ENCODE assay signal across 14 mouse cellular contexts in the genomic region with DNA sequence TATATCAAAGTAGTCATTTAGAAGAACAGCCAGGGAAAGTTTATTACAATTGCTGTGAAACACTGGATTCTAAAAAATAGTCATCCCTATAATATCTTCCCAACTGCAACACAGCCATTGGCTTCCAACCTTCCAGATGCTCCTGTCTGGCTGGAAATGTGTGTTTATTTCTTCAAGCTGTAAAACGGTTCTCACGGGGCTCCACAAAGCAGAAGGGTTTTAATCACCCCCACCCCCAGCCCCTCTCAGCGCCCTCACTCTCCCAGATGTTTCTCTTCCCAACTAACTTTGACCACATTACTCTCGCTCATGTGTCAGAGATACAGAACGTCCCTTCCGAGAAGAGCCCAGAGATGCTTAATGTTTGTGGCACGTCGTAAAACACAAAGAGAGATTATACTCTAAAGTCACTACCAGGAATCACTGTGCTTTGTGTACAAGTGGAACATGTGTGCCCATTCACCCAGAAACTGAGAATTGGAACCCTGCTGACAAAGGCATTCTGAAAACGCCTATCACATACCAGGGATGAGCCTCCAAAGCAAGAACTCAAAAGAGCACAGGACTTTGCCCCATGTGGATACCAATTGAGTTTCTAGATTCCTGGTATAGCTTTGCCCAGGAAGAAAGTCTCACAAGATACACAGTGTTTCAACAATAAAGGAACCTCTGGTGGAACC. TPM values are rescaled to one million over a fixed set of nuclear protein-coding genes. Genes with fewer than 3 reads are reported as not detected.
DNase-seq lines count a peak whose midpoint lies in the region; ATAC-seq lines count a peak whose summit lies in the region.
"Had no signal": no experiment of that assay in that cellular context is flagged by ENCODE, and none has a peak within 500 bp of the region (broad histone marks: within the 10 kb centered on the region; RNA-seq: fewer than 3 reads in every experiment).

No protein-coding gene starts in this region.

- no peak overlapping the region for H3K4me2 ChIP-seq in heart, embryonic 11.5 days
- H3K4me2 ChIP-seq in intestine, embryonic 16.5 days (ENCODE audit: low read depth, low read length), result no peak overlapping the region
- H3K4me2 ChIP-seq: forebrain, embryonic 12.5 days had no signal

- WGBS in heart, embryonic 11.5 days (ENCODE audit: insufficient replicate concordance), result 48% methylated on average over 9 of the region's 9 CpGs
- 34% methylated on average over 9 of the region's 9 CpGs for WGBS in intestine, embryonic 16.5 days
- WGBS in limb, embryonic 10.5 days, result 42% methylated on average over 9 of the region's 9 CpGs

- no peak overlapping the region for H3K4me3 ChIP-seq in heart, embryonic 11.5 days (ENCODE audit: low read depth, low read length)
- H3K4me3 ChIP-seq in intestine, embryonic 16.5 days (ENCODE audit: low read length), result no peak overlapping the region
- no peak overlapping the region for H3K4me3 ChIP-seq in limb, embryonic 10.5 days
- H3K4me3 ChIP-seq: forebrain, embryonic 12.5 days; hindbrain, embryonic 10.5 days had no signal

- no peak for ATAC-seq in heart, embryonic 11.5 days (replicated peaks; ENCODE audit: insufficient number of reproducible peaks, low FRiP score, low TSS enrichment)
- no peak for ATAC-seq in intestine, embryonic 16.5 days
- ATAC-seq: liver, postnatal 0 days had no signal

- H3K9ac ChIP-seq in heart, embryonic 11.5 days (ENCODE audit: low read depth, low read length), result no peak overlapping the region
- H3K9ac ChIP-seq in intestine, embryonic 16.5 days (ENCODE audit: low read depth, low read length), result no peak overlapping the region
- H3K9ac ChIP-seq: forebrain, embryonic 12.5 days; liver, postnatal 0 days had no signal

- H3K27me3 ChIP-seq in heart, embryonic 11.5 days (ENCODE audit: control insufficient read depth, insufficient read depth, low read length), result no peaks in the 10 kb centered on the region
- H3K27me3 ChIP-seq in intestine, embryonic 16.5 days (replicated peaks; ENCODE audit: control insufficient read depth, insufficient read depth, low read length), result no peaks in the 10 kb centered on the region
- no peaks in the 10 kb centered on the region for H3K27me3 ChIP-seq in limb, embryonic 10.5 days (ENCODE audit: low read depth, poor library complexity, severe bottlenecking)
- H3K27me3 ChIP-seq: forebrain, embryonic 12.5 days had no signal

- peak overlapping the region; percentile 6; the same call in 1 of the 2 replicates for H3K27ac ChIP-seq in heart, embryonic 11.5 days (ENCODE audit: low read depth, low read length)
- peak overlapping the region; percentile 10 for H3K27ac ChIP-seq in intestine, embryonic 16.5 days (ENCODE audit: low read length)
- no peak overlapping the region for H3K27ac ChIP-seq in limb, embryonic 10.5 days
- H3K27ac ChIP-seq: forebrain, embryonic 12.5 days; hindbrain, embryonic 10.5 days had no signal

- peaks cover 17% of the 10 kb centered on the region for H3K4me1 ChIP-seq in heart, embryonic 11.5 days (ENCODE audit: control insufficient read depth, insufficient read depth, low read length)
- peaks cover 18% of the 10 kb centered on the region for H3K4me1 ChIP-seq in intestine, embryonic 16.5 days (ENCODE audit: control insufficient read depth, insufficient read depth, low read length)
- no peaks in the 10 kb centered on the region; the same call in 1 of the 2 replicates for H3K4me1 ChIP-seq in limb, embryonic 10.5 days
- H3K4me1 ChIP-seq: forebrain, embryonic 12.5 days; hindbrain, embryonic 10.5 days had no signal

- no peaks in the 10 kb centered on the region for H3K9me3 ChIP-seq in heart, embryonic 11.5 days (replicated peaks; ENCODE audit: control insufficient read depth, low read length)
- H3K9me3 ChIP-seq in intestine, embryonic 16.5 days (ENCODE audit: control insufficient read depth, low read length), result no peaks in the 10 kb centered on the region
- no peaks in the 10 kb centered on the region for H3K9me3 ChIP-seq in limb, embryonic 10.5 days (replicated peaks)
- H3K9me3 ChIP-seq: forebrain, embryonic 12.5 days; hindbrain, embryonic 10.5 days had no signal

- no peak for DNase-seq in heart, adult 9 months (ENCODE audit: low spot score in 2 of 2)
- DNase-seq in ZHBTc4 (ENCODE audit: low read depth, low spot score), result peak; percentile 36
- DNase-seq in limb, embryonic 10.5 days (ENCODE audit: low spot score), result peak; percentile 29
- no peak for DNase-seq in layer of hippocampus, adult 9-11 months
- no peak for DNase-seq in B cell, adult 2 months
- DNase-seq in adrenal gland, adult 18-20 months (ENCODE audit: low spot score in 2 of 2), result no peak
- DNase-seq: adrenal gland, adult 8-10 months; gastrocnemius, postnatal 36 days; liver, postnatal 0 days; right cerebral cortex, postnatal 25 days had no signal

- no peaks in the 10 kb centered on the region for H3K36me3 ChIP-seq in heart, embryonic 11.5 days (ENCODE audit: control insufficient read depth, insufficient read depth, low read length)
- H3K36me3 ChIP-seq in intestine, embryonic 16.5 days (ENCODE audit: control insufficient read depth, insufficient read depth, low read length), result no peaks in the 10 kb centered on the region
- peaks cover 27% of the 10 kb centered on the region for H3K36me3 ChIP-seq in limb, embryonic 10.5 days
- H3K36me3 ChIP-seq: forebrain, embryonic 12.5 days; hindbrain, embryonic 10.5 days had no signal

RNA-seq across cellular contexts. Expression of gene Igf2r, which starts 32.5 kb away (rescaled TPM):
- 199 and 238 TPM in 2 replicates for polyA plus RNA-seq in heart, embryonic 11.5 days (2014; fragmentation: Nextera tagmentation; extraction: Ambion mirVana)
- 26.6 and 36.2 TPM in 2 replicates for polyA plus RNA-seq in intestine, embryonic 16.5 days (2015; fragmentation: Nextera tagmentation; extraction: Ambion mirVana)
- 30.3 and 35.6 TPM in 2 replicates for polyA plus RNA-seq in limb, embryonic 10.5 days (2016; fragmentation: Nextera tagmentation; extraction: Ambion mirVana)
- 10 to 100 TPM; 55.8 to 67.8 TPM for total RNA-seq in adrenal gland, adult 18-20 months (2021)

Comparison
In these comparisons a context has a peak if more than half of its experiments do, and no peak if none do; other contexts are left out.
1. DNase-seq: peak in ZHBTc4 (single experiment) and limb, embryonic 10.5 days (single experiment); none in heart, adult 9 months (0 of 2), layer of hippocampus, adult 9-11 months (single experiment), B cell, adult 2 months (0 of 2) and adrenal gland, adult 18-20 months (0 of 2).